Mouse (Mus musculus): ENCODE results near the gene Pard3b.

DNA sequence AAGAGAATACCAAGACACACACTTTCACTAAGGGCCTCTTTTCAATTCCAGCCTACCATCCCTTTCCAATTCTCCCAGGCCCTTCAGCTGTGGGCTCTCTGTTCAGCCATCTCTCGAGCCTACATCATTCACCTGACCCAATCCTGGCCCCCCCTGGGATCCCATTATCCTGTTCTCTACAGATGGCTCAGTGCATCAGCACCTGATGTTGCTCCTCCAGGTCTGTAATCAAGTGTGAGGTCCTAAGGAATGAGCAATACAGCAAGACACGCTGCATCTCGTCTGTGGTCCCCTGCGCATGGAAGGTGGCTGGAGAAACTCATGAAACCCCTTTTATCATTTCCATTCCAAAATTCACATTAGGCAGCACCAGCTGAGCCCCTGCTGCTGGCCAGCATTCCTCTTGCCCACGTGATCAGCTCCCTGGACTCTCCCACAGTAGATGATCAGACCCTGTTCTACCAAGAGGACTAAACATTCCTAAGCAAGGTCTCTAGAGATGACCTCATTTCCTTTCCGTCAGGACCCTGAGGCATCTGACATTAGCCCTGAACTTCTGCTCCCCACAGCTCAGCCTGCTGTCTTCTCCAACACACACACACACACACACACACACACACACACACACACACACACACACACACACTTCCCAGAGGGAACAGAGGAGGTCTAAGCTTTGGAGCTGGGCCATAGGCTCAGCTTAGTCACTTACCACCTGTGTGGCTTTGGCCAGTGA, 952.8 kb downstream of the Pard3b start:
- no peak for TF ChIP-seq CTCF (IDR thresholded peaks at IDR 0.05)
- no peak for TF ChIP-seq EP300 (IDR thresholded peaks at IDR 0.05; ENCODE audit: insufficient read depth, low read depth, low read length)
